Mouse (Mus musculus) limb, embryonic 14.5 days (tissue): ENCODE results near the gene Prdm11. TPM values are rescaled to one million over a fixed set of nuclear protein-coding genes. Genes with fewer than 3 reads are reported as not detected.
A peak's percentile ranks its signal among the peaks of the same experiment; 100 is the strongest.

ENCODE experiments used
- ATAC-seq: fragments of 200-750 bp; cut with Nextera tagmentation; 2 replicates; pipeline ENCODE4 v1.8.0; 2017; ENCODE audit warnings: low read depth, moderate number of reproducible peaks, moderate TSS enrichment; ENCODE audit not compliant: low FRiP score
- DNase-seq: peaks from one replicate; pipeline ENCODE4 v3.0.0-alpha.2; 2015; ENCODE audit warnings: low spot score
- H3K27ac ChIP-seq: fragments of 300-500 bp; sonication (generic); replicated peaks from 2 replicates; pipeline ENCODE4 v1.5.1; 2014; ENCODE audit warnings: low read depth, mild to moderate bottlenecking, low read length, moderate library complexity, mixed read lengths
- H3K27me3 ChIP-seq: fragments of 300-500 bp; sonication (generic); 2 replicates; pipeline ENCODE4 v1.6.1; 2014; ENCODE audit warnings: low read length, mixed read lengths; ENCODE audit not compliant: control insufficient read depth, insufficient read depth
- H3K36me3 ChIP-seq: fragments of 300-500 bp; sonication (generic); 2 replicates; pipeline ENCODE4 v1.6.1; 2014; ENCODE audit warnings: mild to moderate bottlenecking, low read length, moderate library complexity, mixed read lengths; ENCODE audit not compliant: control insufficient read depth, insufficient read depth
- H3K4me1 ChIP-seq: fragments of 300-500 bp; sonication (generic); 2 replicates; pipeline ENCODE4 v1.6.1; 2014; ENCODE audit warnings: antibody characterized with exemption, low read length, mixed read lengths; ENCODE audit not compliant: control insufficient read depth, insufficient read depth
- H3K4me2 ChIP-seq: fragments of 300-500 bp; sonication (generic); replicated peaks from 2 replicates; pipeline ENCODE4 v1.6.1; 2014; ENCODE audit warnings: low read depth, mild to moderate bottlenecking, low read length, moderate library complexity; ENCODE audit not compliant: severe bottlenecking
- H3K4me3 ChIP-seq: fragments of 300-500 bp; sonication (generic); replicated peaks from 2 replicates; pipeline ENCODE4 v1.5.1; 2014; ENCODE audit warnings: low read length
- H3K9ac ChIP-seq: fragments of 300-500 bp; sonication (generic); 2 replicates; pipeline ENCODE4 v1.6.1; 2014; ENCODE audit warnings: mild to moderate bottlenecking, low read depth, low read length, moderate library complexity; ENCODE audit not compliant: severe bottlenecking
- H3K9me3 ChIP-seq: fragments of 300-500 bp; sonication (generic); 2 replicates; pipeline ENCODE4 v1.6.1; 2016; ENCODE audit warnings: low read length; ENCODE audit not compliant: control insufficient read depth
- POLR2A ChIP-seq: fragments of 200-500 bp; IDR thresholded peaks from 2 replicates; pipeline ENCODE4 v1.8.0; 2012; ENCODE audit warnings: inconsistent platforms, mild to moderate bottlenecking, moderate library complexity, borderline replicate concordance; ENCODE audit not compliant: insufficient read depth, insufficient read length; ENCODE audit errors: extremely low read depth
- WGBS: fragments of 180-500 bp; shearing (Covaris S2); extraction: QIAGEN DNeasy Blood & Tissue Kit; methylation state at CpG from one replicate; pipeline ENCODE4 v1.1.7; 2014; 5-methylcytosine and 5-hydroxymethylcytosine counted together
- polyA plus RNA-seq, 2 experiments: library from polyadenylated mRNA; depleted of rRNA in 1 of 2; stranded (reverse) in 1 of 2; unstranded in 1 of 2; fragments of >200 nt; fragmentation: Nextera tagmentation in 1 of 2; extraction: Ambion mirVana in 1 of 2; gene quantifications; 2 replicates each; pipeline versions ENCODE4 v1.2.1 to v1.2.3; 2012 to 2014

The Prdm11 gene
- 24.4 and 30.0 TPM in 2 replicates for polyA plus RNA-seq (2012; rRNA removed)
- polyA plus RNA-seq (2014; fragmentation: Nextera tagmentation; extraction: Ambion mirVana), result 6.5 and 8.0 TPM in 2 replicates

DNA sequence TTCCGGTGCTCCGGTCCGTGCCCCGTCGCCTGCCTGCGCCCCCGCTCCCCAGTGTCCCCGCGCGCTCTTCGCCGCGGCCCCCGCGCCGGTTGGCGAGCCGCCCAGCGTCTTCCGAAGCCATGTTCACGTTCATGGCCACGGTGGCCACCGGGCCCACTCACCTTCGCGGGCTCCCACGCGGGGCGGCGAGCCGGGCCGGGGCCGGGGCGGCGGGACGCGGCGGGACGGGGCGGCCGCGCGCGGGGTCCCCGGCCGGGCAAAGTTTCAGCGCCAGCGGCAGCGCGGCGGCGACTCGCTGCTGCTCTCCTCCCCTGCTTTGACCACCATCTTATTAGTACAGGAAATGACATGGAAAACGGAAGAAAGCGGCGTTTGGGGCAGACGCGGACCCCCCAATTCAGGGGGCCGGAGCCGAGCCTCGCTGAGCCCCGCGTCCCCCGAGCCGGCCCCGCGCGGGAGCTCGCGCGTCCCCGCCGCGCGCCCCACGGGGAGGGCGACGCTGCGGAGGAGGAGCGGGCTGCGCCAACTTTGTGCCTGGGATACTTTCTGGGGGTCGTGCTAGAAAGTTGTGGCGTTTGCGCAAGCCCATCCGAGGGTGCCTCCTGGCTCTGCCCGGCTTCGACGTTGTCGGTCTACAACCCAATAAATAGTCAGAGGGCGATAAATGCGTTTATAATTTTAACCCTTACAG, at the start of gene Prdm11:
Gene Prdm11 (minus strand): TSS at position 350 of the 691 bp plus-strand sequence.
- Histone ChIP-seq H3K36me3 (peaks cover 12% of the 10 kb centered on the region; the same call in 1 of the 2 replicates), H3K9me3 (no peaks in the 10 kb centered on the region), H3K4me2 (peak within 1 kb of the TSS; percentile 86), H3K4me3 (peak within 1 kb of the TSS; percentile 79), H3K4me1 (peaks cover 33% of the 10 kb centered on the region), H3K9ac (peak within 1 kb of the TSS; percentile 97), H3K27me3 (no peaks in the 10 kb centered on the region), H3K27ac (peak within 1 kb of the TSS; percentile 99)
- WGBS, result 1% methylated on average over 74 of the region's 90 CpGs
- DNase-seq (peak; percentile 54), ATAC-seq (peak; percentile 60)
- TF ChIP-seq POLR2A, result peak; percentile 60; the same call in 1 of the 2 replicates

DNA sequence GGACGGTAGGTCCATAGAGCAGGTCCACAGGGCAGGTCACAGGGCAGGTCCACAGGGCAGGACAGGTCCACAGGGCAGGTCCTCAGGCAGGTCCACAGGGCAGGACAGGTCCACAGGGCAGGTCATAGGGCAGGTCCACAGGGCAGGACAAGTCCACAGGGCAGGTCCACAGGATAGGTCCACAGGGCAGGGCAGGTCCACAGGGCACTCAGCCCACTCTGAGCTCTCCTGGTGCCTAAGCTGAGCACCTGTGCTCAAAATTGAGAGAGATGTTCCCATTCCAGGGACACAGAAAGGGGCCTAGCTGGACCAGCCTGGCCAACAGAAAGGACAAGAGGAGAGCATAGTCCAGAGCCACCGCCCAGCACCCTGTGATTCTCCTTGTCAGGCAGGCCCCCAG, 46.4 kb upstream of the Prdm11 start:
- Histone ChIP-seq H3K27me3 (no peaks in the 10 kb centered on the region), H3K9me3 (no peaks in the 10 kb centered on the region), H3K4me1 (no peaks in the 10 kb centered on the region), H3K4me3 (no peak overlapping the region), H3K9ac (no peak overlapping the region), H3K36me3 (no peaks in the 10 kb centered on the region), H3K4me2 (no peak overlapping the region), H3K27ac (no peak overlapping the region)
- no peak; the same call in 1 of the 2 replicates for ATAC-seq
- WGBS, result 42% methylated on average over 1 of the region's 2 CpGs
- DNase-seq, result no peak
- TF ChIP-seq POLR2A, result no peak

DNA sequence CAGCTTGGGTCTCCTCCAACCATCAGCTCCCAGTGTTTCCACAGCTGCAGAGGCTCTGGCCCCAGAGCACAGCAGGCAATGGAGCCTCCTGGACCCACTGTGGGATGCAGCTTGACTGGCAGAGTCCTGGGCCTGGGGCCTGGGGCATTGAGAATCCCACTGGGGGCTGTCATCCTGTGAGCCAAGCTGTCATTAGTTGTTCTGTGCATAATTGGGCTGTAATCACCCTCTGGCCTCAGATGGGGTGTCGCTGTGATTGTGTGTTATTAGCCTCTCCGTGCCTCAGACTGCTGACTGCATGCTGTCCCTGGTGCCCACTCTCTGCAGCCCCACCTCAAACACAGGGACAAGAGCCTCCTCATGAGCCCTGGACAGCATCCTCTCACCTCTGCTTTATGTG, 45.7 kb upstream of the Prdm11 start:
- no peak for TF ChIP-seq POLR2A
- no peaks in the 10 kb centered on the region for H3K9me3 ChIP-seq
- H3K27ac ChIP-seq, result no peak overlapping the region
- no peaks in the 10 kb centered on the region for H3K4me1 ChIP-seq
- no peaks in the 10 kb centered on the region for H3K27me3 ChIP-seq
- H3K36me3 ChIP-seq, result no peaks in the 10 kb centered on the region
- no peak overlapping the region for H3K4me2 ChIP-seq
- WGBS, result 23% methylated on average over 2 of the region's 2 CpGs
- DNase-seq (no peak), ATAC-seq (no peak)
- no peak overlapping the region for H3K9ac ChIP-seq
- H3K4me3 ChIP-seq, result no peak overlapping the region

DNA sequence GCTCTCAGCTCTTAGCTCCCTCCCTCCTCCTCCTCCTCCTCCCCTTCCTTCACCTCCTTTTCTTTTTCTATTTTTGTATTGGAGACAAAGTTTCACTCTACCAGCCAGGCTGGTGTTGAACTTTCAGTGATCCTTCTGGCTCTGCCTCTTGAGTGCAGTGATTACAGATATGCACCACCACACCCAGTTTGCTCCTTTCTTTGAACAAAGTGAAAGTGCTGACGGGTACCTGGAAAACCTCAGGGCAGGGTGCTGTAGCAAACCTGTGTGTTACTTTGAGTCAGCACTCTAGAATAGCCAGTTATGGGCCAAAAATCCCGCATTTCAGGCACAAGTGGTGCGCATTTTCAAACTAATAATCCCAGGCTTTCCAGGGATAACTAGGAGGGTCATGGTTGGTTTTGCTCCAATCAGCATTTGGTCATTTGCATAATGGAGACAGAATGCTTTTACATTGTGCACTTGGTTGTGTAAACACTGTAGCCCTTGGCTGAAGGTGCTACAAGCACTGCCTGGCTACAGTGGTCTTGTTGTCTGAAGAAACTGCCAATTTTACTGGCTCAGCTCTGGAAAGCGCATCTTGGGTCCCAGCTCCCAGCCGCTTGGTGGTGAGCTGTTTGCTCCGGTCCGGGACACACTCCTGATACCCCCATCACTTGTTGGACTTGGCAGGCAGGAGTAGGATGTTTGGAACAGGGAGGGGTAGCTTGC, 43.6 kb upstream of the Prdm11 start:
- H3K9ac ChIP-seq, result no peak overlapping the region
- H3K4me3 ChIP-seq, result no peak overlapping the region
- ATAC-seq (no peak), DNase-seq (no peak)
- no peak for TF ChIP-seq POLR2A
- no peaks in the 10 kb centered on the region for H3K4me1 ChIP-seq
- 64% methylated on average over 7 of the region's 7 CpGs for WGBS
- no peaks in the 10 kb centered on the region for H3K27me3 ChIP-seq
- no peak overlapping the region for H3K4me2 ChIP-seq
- no peaks in the 10 kb centered on the region for H3K36me3 ChIP-seq
- H3K9me3 ChIP-seq, result no peaks in the 10 kb centered on the region
- H3K27ac ChIP-seq, result no peak overlapping the region

DNA sequence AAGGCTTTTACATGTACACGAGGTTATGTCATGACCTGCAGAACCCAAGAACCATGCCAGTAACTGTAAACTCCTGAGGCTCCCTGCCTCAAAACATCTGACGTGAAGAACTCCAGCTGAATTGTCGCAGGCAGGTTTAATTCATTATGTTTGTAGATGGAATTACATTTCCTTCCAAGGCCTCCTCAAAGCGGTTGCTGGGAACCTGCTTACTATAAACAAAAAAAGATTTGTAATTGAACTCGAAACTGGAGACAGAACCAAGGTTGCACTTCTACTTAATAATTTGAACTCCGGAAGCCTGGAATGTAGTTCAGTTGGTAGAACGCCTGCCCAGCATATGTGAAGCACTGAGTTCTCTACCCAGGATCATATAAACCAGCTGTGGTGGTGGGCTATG, 42.0 kb upstream of the Prdm11 start:
- H3K36me3 ChIP-seq, result no peaks in the 10 kb centered on the region
- no peak for TF ChIP-seq POLR2A
- H3K4me3 ChIP-seq, result no peak overlapping the region
- WGBS, result 57% methylated on average over 7 of the region's 7 CpGs
- no peaks in the 10 kb centered on the region for H3K27me3 ChIP-seq
- H3K9me3 ChIP-seq, result no peaks in the 10 kb centered on the region
- H3K9ac ChIP-seq, result no peak overlapping the region
- ATAC-seq (no peak), DNase-seq (no peak)
- H3K4me1 ChIP-seq, result no peaks in the 10 kb centered on the region; the same call in 1 of the 2 replicates
- H3K4me2 ChIP-seq, result no peak overlapping the region
- no peak overlapping the region for H3K27ac ChIP-seq
